Mouse (Mus musculus): Measurements from ENCODE around the gene Sap30bp. TPM values are rescaled to one million over a fixed set of nuclear protein-coding genes. Genes with fewer than 3 reads are reported as not detected.

Gene Sap30bp
- polyA plus RNA-seq, 1 experiment from 2014 or later: 38.2 TPM

DNA sequence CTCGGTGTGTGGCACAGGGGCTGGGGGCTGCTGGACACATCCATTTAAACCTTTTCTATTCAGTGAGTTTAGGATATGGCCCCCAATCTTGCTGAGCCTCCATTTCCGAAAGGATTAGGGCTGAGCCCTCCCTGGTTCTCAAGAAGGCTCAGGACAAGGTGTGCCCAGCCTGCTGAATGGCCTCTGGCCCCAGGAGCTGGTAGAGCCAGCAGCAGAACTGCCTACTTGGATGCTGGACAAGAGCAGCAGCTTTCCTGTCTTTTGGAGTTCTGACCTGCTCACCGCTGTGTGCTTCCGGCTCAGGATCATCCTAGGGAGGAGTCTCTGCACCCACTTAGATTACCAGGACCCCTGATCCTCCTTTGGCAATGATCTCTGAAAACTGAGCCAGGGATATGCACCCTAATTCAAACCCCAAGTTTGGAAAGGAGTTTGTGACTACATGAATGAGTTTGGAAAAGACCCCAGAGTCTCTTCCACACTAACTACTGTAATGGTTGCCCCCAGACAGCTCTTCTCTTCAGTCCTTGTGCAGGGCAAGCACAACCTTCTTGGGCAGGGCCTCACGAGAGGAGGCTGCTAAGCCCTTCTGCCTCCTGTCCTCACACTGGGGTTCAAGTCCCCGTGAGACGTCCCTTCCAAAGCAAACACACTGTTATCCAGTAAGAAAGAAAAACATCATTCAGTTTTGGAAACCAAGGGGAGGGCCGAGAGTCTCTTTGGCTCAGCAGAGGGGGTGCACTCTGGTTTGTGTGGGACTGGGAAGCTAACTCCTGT is 32.3 kb upstream of the Sap30bp start:
- H3K4me3 ChIP-seq (replicated peaks): no peak overlapping the region
- 77% methylated on average over 8 of the region's 8 CpGs for WGBS
- no peak for ATAC-seq
- H3K9ac ChIP-seq: no peak overlapping the region
- H3K27me3 ChIP-seq (replicated peaks): no peaks in the 10 kb centered on the region
- no peak overlapping the region for H3K4me2 ChIP-seq (replicated peaks)
- H3K27ac ChIP-seq: no peak overlapping the region
- H3K4me1 ChIP-seq (replicated peaks): peaks cover 40% of the 10 kb centered on the region
- no peaks in the 10 kb centered on the region for H3K9me3 ChIP-seq
- no peaks in the 10 kb centered on the region; the same call in 1 of the 2 replicates for H3K36me3 ChIP-seq

DNA sequence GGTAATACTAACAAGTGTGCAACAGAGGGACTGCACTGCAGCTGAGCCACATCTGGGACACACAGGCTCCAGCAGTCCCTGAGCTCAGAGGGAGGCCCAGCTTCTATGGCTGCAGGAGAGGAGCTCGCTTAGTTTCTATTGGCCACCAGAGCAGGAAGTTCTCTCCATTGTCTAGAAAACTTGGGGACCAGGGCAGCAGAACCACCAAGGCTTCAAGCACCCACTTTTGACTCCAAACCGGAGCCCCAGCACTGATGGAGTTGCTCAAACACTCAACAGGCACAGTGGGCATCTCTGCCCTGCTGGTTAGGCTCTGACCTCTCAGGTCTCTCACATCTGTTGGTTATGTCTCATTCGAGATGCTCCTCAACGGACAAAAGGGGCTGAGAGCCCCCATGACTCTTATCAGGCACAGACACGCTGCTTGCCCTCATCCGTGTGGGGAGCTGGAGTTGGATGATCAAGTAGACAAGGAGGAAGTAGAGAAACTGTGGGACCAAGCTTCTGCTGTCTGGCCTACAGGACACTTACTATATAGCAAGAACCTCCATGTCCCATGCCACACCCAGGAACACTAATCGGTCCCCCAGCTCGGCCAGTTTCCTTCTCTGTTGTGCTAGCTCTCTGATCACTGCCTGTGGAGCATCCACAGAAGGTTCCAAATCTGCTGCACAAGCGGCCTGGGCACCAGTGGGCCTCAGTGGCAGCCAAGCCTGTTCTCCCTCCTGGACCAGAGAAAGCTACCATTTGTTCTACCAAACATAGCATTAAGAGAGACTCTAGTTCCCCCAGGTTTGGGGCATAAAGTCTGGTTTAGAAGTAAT is 31.5 kb upstream of the Sap30bp start:
- no peaks in the 10 kb centered on the region for H3K27me3 ChIP-seq (replicated peaks)
- no peak for ATAC-seq
- H3K4me2 ChIP-seq (replicated peaks): no peak overlapping the region
- H3K9me3 ChIP-seq: no peaks in the 10 kb centered on the region
- 87% methylated on average over 9 of the region's 9 CpGs for WGBS
- H3K27ac ChIP-seq: no peak overlapping the region
- H3K4me1 ChIP-seq (replicated peaks): peaks cover 45% of the 10 kb centered on the region
- no peak overlapping the region for H3K4me3 ChIP-seq (replicated peaks)
- no peaks in the 10 kb centered on the region; the same call in 1 of the 2 replicates for H3K36me3 ChIP-seq
- H3K9ac ChIP-seq: no peak overlapping the region

DNA sequence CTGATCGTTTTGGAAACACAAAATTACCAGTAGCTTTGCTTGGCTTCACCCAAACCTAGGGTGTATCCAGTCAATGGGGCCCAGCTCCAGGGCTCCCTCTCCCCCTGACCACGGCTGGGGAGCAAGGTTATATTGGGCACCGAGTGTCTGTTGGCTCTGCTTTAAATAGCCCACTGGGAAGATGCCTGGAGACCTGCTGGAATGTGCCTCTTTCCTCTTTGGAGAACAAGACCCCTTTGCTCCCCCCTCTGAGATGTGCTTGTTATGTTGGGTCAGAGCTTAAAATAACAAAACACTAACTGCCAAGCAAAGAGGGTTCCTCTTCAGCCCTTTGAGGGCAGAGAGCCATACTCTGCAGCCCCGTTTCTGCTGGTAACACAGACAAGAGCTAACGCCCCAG is 30.9 kb upstream of the Sap30bp start:
- no peak overlapping the region for H3K4me3 ChIP-seq (replicated peaks)
- H3K36me3 ChIP-seq: no peaks in the 10 kb centered on the region; the same call in 1 of the 2 replicates
- H3K4me1 ChIP-seq (replicated peaks): peaks cover 48% of the 10 kb centered on the region
- H3K9me3 ChIP-seq: no peaks in the 10 kb centered on the region
- no peak overlapping the region for H3K27ac ChIP-seq
- ATAC-seq: no peak
- no peak overlapping the region for H3K9ac ChIP-seq
- H3K4me2 ChIP-seq (replicated peaks): no peak overlapping the region
- WGBS: 82% methylated on average over 5 of the region's 5 CpGs
- no peaks in the 10 kb centered on the region for H3K27me3 ChIP-seq (replicated peaks)

DNA sequence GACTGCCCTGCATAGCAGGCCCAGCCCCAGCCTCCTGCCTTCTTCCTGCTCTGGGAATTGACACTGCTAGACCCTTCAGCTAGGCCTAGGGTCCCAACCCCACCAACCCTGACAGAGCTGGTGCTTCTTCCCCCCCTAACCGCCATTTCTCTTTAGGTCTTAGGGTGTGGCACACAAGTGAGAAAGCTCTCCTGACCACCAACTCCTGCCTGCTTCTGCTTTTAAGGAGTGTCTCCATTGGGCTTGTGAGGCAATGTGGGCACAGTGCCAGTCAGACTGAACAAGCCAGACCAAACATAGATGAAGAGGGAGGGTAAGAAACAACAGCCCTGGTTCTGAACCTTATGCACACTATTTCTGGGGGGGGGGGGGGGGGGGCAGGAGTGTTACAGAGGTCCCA is 30.3 kb upstream of the Sap30bp start:
- H3K36me3 ChIP-seq: no peaks in the 10 kb centered on the region
- 88% methylated on average over 1 of the region's 1 CpGs for WGBS
- no peak for ATAC-seq
- peaks cover 48% of the 10 kb centered on the region for H3K4me1 ChIP-seq (replicated peaks)
- no peaks in the 10 kb centered on the region for H3K9me3 ChIP-seq
- H3K9ac ChIP-seq: no peak overlapping the region
- no peak overlapping the region for H3K4me2 ChIP-seq (replicated peaks)
- no peak overlapping the region for H3K4me3 ChIP-seq (replicated peaks)
- peak overlapping the region; percentile 7; the same call in 1 of the 2 replicates for H3K27ac ChIP-seq
- H3K27me3 ChIP-seq (replicated peaks): no peaks in the 10 kb centered on the region

DNA sequence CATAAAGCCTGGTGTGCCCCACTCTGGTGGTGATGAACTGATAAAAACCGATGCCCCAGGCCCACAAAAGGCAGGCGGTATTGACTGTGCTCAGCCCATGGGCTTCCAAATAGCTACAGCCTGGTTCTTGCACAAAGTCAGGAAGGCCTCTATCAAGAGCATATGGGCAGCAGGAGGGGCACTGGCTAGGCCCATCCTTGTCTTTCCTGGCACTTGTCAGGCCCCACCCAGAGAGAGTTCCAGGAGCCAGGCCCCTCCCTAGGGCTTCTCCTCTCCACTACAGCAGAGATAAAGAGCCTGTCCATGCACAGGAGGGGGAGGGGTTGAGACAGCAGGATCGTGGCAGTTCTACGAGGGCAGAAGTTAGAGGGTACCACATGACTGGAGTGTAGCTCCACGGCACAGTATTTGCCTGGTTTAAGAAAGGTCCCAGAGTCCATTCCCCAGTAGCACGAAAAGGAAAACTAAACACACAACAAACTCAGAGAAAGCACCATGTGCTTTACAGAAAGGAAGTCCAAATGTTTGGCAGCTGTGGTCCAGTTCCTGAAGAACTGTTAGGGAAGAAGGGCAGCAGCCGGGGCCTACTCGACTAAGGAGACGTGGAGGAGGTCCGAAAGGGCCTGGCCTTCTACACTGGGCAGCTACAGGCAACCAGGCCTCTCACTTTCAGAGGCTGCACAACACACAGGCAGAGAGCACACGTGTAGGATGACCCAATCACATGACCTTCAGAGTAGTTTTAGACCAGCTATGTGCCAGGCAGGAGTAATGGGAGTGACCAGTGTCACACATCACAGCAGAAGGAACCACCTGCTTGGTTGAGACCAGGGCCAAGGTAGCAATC is 29.5 kb upstream of the Sap30bp start:
- WGBS: 46% methylated on average over 11 of the region's 11 CpGs
- H3K36me3 ChIP-seq: no peaks in the 10 kb centered on the region
- H3K4me1 ChIP-seq (replicated peaks): peaks cover 48% of the 10 kb centered on the region
- peak; percentile 78 for ATAC-seq
- H3K27ac ChIP-seq: peak overlapping the region; percentile 68
- H3K27me3 ChIP-seq (replicated peaks): no peaks in the 10 kb centered on the region
- no peak overlapping the region for H3K4me3 ChIP-seq (replicated peaks)
- peak overlapping the region; percentile 20; the same call in 1 of the 2 replicates for H3K9ac ChIP-seq
- no peaks in the 10 kb centered on the region for H3K9me3 ChIP-seq
- no peak overlapping the region for H3K4me2 ChIP-seq (replicated peaks)

DNA sequence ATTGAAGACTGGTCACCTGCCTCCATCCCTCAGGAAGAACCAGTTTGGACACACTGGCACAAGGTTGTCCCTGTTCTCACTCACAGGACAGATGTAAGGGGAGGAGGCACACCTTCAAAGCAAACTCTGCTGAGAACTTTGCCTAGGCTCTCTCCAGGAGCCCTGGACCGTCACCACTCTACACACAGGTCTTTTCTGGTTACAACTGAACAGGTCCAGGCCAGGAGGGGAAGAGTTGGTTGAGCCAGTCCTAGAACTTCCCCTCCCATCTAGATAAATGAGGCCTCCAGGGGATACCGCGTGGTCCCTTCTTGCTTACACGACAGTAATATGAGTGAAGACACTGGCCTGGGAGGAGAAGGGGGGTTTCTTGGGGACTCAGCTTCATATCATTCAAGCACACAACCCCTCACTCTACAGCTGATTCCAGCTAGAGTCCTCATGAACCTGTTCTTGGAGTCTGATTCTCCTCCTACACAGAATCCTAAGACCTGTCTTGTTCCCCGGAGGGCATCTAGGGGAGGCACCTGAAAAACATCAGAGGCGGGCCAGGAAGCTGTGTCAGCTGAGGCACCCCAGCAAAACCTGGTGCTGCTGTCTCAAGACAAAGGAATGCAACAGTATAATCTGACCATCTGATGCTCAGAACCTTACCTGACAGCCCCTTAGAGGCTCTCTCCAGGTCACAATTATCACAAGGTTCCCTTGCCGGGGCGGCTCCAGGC is 28.7 kb upstream of the Sap30bp start:
- H3K9ac ChIP-seq: 0 out of 2 replicates have a peak overlapping the region, but pooled peaks have one; percentile 20
- WGBS: 59% methylated on average over 8 of the region's 8 CpGs
- no peak overlapping the region for H3K4me3 ChIP-seq (replicated peaks)
- H3K9me3 ChIP-seq: no peaks in the 10 kb centered on the region
- 0 out of 2 replicates have a peak, but pooled peaks have one; percentile 9 for ATAC-seq
- peak overlapping the region; percentile 68 for H3K27ac ChIP-seq
- peak overlapping the region; percentile 11; the same call in 1 of the 2 replicates for H3K4me2 ChIP-seq (replicated peaks)
- H3K27me3 ChIP-seq (replicated peaks): no peaks in the 10 kb centered on the region
- H3K36me3 ChIP-seq: no peaks in the 10 kb centered on the region
- H3K4me1 ChIP-seq (replicated peaks): peaks cover 48% of the 10 kb centered on the region

DNA sequence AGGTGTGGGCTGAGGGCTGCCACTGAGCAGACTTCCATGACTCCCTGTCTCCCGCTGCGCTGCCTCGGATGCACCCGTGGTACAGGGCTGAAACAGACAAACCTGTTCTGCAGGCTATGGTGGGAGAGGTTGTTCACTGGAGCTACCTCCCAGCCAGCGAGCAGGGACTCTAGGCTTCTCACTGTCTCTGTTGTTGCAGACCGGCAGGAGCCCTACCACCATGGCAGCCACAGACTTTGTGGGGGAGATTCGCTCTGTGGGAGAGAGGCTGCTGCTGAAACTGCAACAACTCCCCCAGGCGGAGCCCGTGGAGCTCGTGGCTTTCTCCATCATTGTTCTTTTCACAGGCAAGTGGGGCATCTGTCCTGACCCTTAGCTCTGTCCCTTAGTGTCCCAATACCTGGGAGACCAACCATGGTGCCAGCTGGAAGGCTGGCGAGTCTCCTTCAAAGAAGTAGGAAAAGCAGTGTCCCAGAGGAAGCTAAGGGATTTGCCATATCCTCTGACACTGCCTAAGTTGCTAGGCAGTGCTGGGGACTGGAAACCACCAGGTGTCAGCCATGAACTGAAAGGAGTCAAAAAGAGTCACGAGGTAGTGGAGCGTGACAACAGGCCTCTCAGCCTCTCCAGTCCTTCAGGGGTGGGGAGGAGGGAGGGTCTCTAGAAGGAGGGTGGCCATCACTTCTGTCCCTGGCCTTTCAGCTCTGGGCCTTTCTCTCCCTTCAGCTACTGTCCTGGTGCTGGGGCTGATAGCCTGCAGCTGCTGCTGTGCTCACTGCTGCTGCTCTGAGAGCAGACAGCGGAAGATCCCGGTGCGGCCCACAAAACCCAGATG is 27.9 kb upstream of the Sap30bp start:
- no peak overlapping the region for H3K9ac ChIP-seq
- H3K4me1 ChIP-seq (replicated peaks): peaks cover 43% of the 10 kb centered on the region
- H3K36me3 ChIP-seq: no peaks in the 10 kb centered on the region
- no peaks in the 10 kb centered on the region for H3K27me3 ChIP-seq (replicated peaks)
- no peak overlapping the region for H3K4me3 ChIP-seq (replicated peaks)
- ATAC-seq: peak; percentile 54
- peak overlapping the region; percentile 68 for H3K27ac ChIP-seq
- peak overlapping the region; percentile 11; the same call in 1 of the 2 replicates for H3K4me2 ChIP-seq (replicated peaks)
- 47% methylated on average over 16 of the region's 16 CpGs for WGBS
- H3K9me3 ChIP-seq: no peaks in the 10 kb centered on the region

DNA sequence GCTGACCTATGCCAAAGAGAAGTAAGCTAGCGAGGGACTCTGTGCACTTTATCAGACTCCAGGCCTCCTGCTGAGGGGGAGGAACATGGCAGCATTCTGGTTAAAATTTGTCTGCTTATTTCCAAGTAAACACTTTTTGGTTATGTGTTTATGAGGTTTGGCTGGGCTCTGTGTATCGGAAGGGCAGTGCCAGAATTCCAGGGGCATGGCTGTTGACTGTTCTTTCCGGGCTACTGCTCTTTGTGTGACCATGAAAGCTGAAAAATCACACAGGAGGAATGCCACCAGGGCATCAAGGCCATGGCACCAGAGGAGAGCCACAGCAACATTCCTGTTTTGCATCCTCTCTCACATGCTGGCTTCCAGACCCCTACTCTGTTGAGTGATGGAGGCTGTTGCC is 27.0 kb upstream of the Sap30bp start:
- H3K4me1 ChIP-seq (replicated peaks): peaks cover 39% of the 10 kb centered on the region
- H3K4me3 ChIP-seq (replicated peaks): no peak overlapping the region
- H3K9me3 ChIP-seq: no peaks in the 10 kb centered on the region
- H3K9ac ChIP-seq: no peak overlapping the region
- H3K27ac ChIP-seq: no peak overlapping the region
- 85% methylated on average over 3 of the region's 3 CpGs for WGBS
- no peaks in the 10 kb centered on the region for H3K36me3 ChIP-seq
- H3K27me3 ChIP-seq (replicated peaks): no peaks in the 10 kb centered on the region
- no peak for ATAC-seq
- H3K4me2 ChIP-seq (replicated peaks): no peak overlapping the region

DNA sequence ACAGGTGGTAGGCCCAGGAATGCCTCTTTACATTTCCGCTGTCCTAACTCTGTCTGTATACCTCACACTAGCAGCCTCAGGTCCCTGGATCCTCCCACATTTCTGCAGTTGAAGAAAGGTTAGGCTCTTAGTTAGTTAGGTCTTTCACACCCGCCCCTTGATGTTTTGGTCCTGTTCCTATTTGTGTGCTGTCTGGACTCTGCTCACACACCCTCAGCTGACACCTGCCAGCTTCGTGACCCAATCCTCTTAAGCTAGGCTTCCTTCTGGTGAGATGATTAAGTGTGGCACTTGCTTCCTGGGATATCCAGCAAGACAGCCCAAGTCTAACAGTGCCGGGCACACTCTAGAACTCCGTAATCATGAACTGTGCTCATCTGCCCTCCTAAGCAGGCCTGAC is 26.6 kb upstream of the Sap30bp start:
- no peak overlapping the region for H3K27ac ChIP-seq
- no peak for ATAC-seq
- H3K4me3 ChIP-seq (replicated peaks): no peak overlapping the region
- H3K9me3 ChIP-seq: no peaks in the 10 kb centered on the region
- H3K36me3 ChIP-seq: no peaks in the 10 kb centered on the region
- H3K4me2 ChIP-seq (replicated peaks): no peak overlapping the region
- no peaks in the 10 kb centered on the region for H3K27me3 ChIP-seq (replicated peaks)
- 89% methylated on average over 5 of the region's 5 CpGs for WGBS
- no peak overlapping the region for H3K9ac ChIP-seq
- H3K4me1 ChIP-seq (replicated peaks): peaks cover 43% of the 10 kb centered on the region

DNA sequence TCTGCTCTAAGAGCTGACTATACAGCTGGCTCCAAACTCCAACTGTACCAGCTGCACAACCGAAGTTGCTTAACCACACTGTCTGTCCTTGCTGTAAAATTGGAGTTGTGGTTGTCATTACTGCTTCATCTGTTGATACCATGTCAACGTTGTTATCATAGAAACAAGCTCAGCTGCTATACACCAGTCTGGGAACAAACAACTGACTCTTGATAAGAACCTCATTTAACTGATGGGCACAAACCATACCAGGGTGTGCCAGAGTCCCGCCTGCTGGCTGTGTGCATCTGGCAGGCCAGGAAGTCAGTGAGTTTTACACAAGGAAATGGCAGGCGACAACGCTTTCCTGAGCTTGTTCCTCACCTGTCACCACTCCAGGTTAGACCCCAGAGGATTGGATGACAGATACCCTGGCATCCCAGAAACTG is 21.9 kb upstream of the Sap30bp start:
- peak; percentile 72 for ATAC-seq
- 66% methylated on average over 5 of the region's 5 CpGs for whole genome bisulfite sequencing
- Histone ChIP-seq H3K9ac (peak overlapping the region; percentile 20; the same call in 1 of the 2 replicates), H3K27me3 (replicated peaks) (no peaks in the 10 kb centered on the region), H3K27ac (peak overlapping the region; percentile 92), H3K4me3 (replicated peaks) (no peak overlapping the region), H3K4me2 (replicated peaks) (peak overlapping the region; percentile 30; the same call in 1 of the 2 replicates), H3K4me1 (replicated peaks) (peaks cover 11% of the 10 kb centered on the region; the same call in 1 of the 2 replicates), H3K36me3 (0 out of 2 replicates have a peak, but pooled peaks cover 2% of the 10 kb centered on the region), H3K9me3 (no peaks in the 10 kb centered on the region)

Data from intestine, embryonic 15.5 days (tissue).